Mouse (Mus musculus) cortical plate, adult 2 months (tissue): ENCODE measurements around the gene Olfr1160.
"Not testable (repeated sequence)": the region's sequence is repeated elsewhere in the genome, so short reads cannot be mapped to it uniquely, and the experiment has no call there.

Experiments
- CTCF ChIP-seq: fragments of 200-500 bp; IDR thresholded peaks from 2 replicates; pipeline ENCODE4 v1.5.1; 2011; ENCODE audit warnings: mild to moderate bottlenecking, control low read depth, low read length; ENCODE audit not compliant: insufficient read depth; ENCODE audit errors: extremely low read depth
- POLR2A ChIP-seq: fragments of 200-500 bp; IDR thresholded peaks from 2 replicates; pipeline ENCODE4 v1.6.1; 2011; ENCODE audit warnings: mild to moderate bottlenecking, low read length, control low read depth; ENCODE audit not compliant: insufficient read depth; ENCODE audit errors: extremely low read depth

- not testable (repeated sequence) for TF ChIP-seq CTCF, POLR2A
Observed at GRCm38 (mm10) chr2:88022474-88022873, 14.4 kb upstream of the Olfr1160 start, which contains the start of gene Olfr1161.
